27 mouse cellular contexts compared by ENCODE assay signal in genomic region chr10:7936556-7937192, GRCm38 (mm10). TPM values are rescaled to one million over a fixed set of nuclear protein-coding genes. Genes with fewer than 3 reads are reported as not detected.
A peak's percentile ranks its signal among the peaks of the same experiment; 100 is the strongest.
DNase-seq lines count a peak whose midpoint lies in the region; ATAC-seq and TF ChIP-seq lines count a peak whose summit lies in the region.
"Had no signal": no experiment of that assay in that cellular context is flagged by ENCODE, and none has a peak within 500 bp of the region (broad histone marks: within the 10 kb centered on the region; RNA-seq: fewer than 3 reads in every experiment).

No protein-coding gene starts in this region.

- no peak for TF ChIP-seq EP300 in MEL (IDR thresholded peaks at IDR 0.05; ENCODE audit: low read depth in 1 of 2, low read length in 2 of 2)

- peaks cover 55% of the 10 kb centered on the region for H3K79me2 ChIP-seq in MEL (ENCODE audit: control insufficient read depth, insufficient read depth, low read length, poor library complexity)

- no peak overlapping the region for H3K4me3 ChIP-seq in MEL (ENCODE audit: control insufficient read depth in 1 of 2, insufficient read depth in 1 of 2, low read depth in 2 of 2, low read length in 2 of 2)
- H3K4me3 ChIP-seq: heart, embryonic 10.5 days; heart, embryonic 15.5 days; hindbrain, embryonic 12.5 days; intestine, embryonic 15.5 days; liver, embryonic 13.5 days; midbrain, embryonic 10.5 days; midbrain, embryonic 15.5 days had no signal

- no peaks in the 10 kb centered on the region for H3K27me3 ChIP-seq in MEL (ENCODE audit: control insufficient read depth in 1 of 2, insufficient read depth in 2 of 2, low read length in 2 of 2)
- H3K27me3 ChIP-seq in splenic B cell, adult 2 months (ENCODE audit: control insufficient read depth, insufficient read depth, low read length, poor library complexity, severe bottlenecking) = no peaks in the 10 kb centered on the region; the same call in 1 of the 2 replicates
- H3K27me3 ChIP-seq: heart, embryonic 15.5 days; hindbrain, embryonic 12.5 days; intestine, embryonic 15.5 days; liver, embryonic 13.5 days; midbrain, embryonic 15.5 days had no signal

- peak; percentile 89 for ATAC-seq in megakaryocyte, adult 5-6 weeks (ENCODE audit: poor library complexity, severe bottlenecking)
- ATAC-seq: forebrain, embryonic 14.5 days; hindbrain, postnatal 0 days; intestine, embryonic 15.5 days; midbrain, embryonic 15.5 days had no signal

- no peak overlapping the region for H3K9ac ChIP-seq in MEL (ENCODE audit: control insufficient read depth, low read depth, low read length, poor library complexity, severe bottlenecking)
- H3K9ac ChIP-seq: heart, embryonic 15.5 days; hindbrain, embryonic 12.5 days; intestine, embryonic 15.5 days; liver, embryonic 13.5 days; lung, embryonic 14.5 days; midbrain, embryonic 15.5 days had no signal

- H3K9me3 ChIP-seq in MEL (replicated peaks; ENCODE audit: insufficient read depth, low read length) = no peaks in the 10 kb centered on the region
- H3K9me3 ChIP-seq: heart, embryonic 10.5 days; heart, embryonic 15.5 days; hindbrain, embryonic 12.5 days; intestine, embryonic 15.5 days; liver, embryonic 13.5 days; midbrain, embryonic 10.5 days; midbrain, embryonic 15.5 days had no signal

- peaks cover 0 to 3% of the 10 kb centered on the region in 2 experiments; a peak in 1 of 4 replicates for H3K4me1 ChIP-seq in MEL (ENCODE audit: control insufficient read depth in 1 of 2, insufficient read depth in 2 of 2, low read length in 2 of 2)
- H3K4me1 ChIP-seq: hindbrain, embryonic 12.5 days; intestine, embryonic 15.5 days; midbrain, embryonic 10.5 days; midbrain, embryonic 15.5 days had no signal

- no peak for TF ChIP-seq POLR2A in MEL (IDR thresholded peaks at IDR 0.05; ENCODE audit: control insufficient read depth in 1 of 2, insufficient read depth in 1 of 2, low read depth in 1 of 2, low read length in 2 of 2, poor library complexity in 1 of 2)

- H3K36me3 ChIP-seq in MEL (ENCODE audit: control insufficient read depth in 1 of 2, insufficient read depth in 2 of 2, low read length in 2 of 2) = peaks cover 7 to 19% of the 10 kb centered on the region in 2 experiments
- no peaks in the 10 kb centered on the region for H3K36me3 ChIP-seq in splenic B cell, adult 2 months (ENCODE audit: control insufficient read depth, insufficient read depth, low read length, poor library complexity, severe bottlenecking)
- H3K36me3 ChIP-seq: heart, embryonic 10.5 days; hindbrain, embryonic 12.5 days; intestine, embryonic 15.5 days; liver, embryonic 13.5 days; midbrain, embryonic 15.5 days had no signal

- H3K27ac ChIP-seq in MEL (ENCODE audit: control insufficient read depth, low read depth, low read length) = no peak overlapping the region
- H3K27ac ChIP-seq: heart, embryonic 10.5 days; heart, embryonic 15.5 days; hindbrain, embryonic 12.5 days; hindbrain, postnatal 0 days; intestine, embryonic 15.5 days; kidney, postnatal 0 days; liver, embryonic 13.5 days; midbrain, embryonic 10.5 days; midbrain, embryonic 15.5 days had no signal

- no peak for TF ChIP-seq RAD21 in MEL (IDR thresholded peaks at IDR 0.05; ENCODE audit: low read depth, low read length)

- TF ChIP-seq CTCF in MEL (IDR thresholded peaks at IDR 0.05 in 2 of 3, conservative IDR thresholded peaks at IDR 0.05 in 1 of 3; ENCODE audit: control insufficient read depth in 1 of 3, insufficient read depth in 1 of 3, low read depth in 2 of 3, low read length in 3 of 3, poor library complexity in 1 of 3, severe bottlenecking in 1 of 3) = no peak

- DNase-seq in B cell, adult 2 months = peak; percentile 17 to 21
- DNase-seq in MEL (ENCODE audit: low read depth, low spot score) = peak; percentile 44
- peak; percentile 58 for DNase-seq in splenic B cell, adult 2 months (ENCODE audit: low read depth, low spot score)
- no peak for DNase-seq in spleen, adult 12 weeks (ENCODE audit: low spot score)
- no peak for DNase-seq in cerebellum, postnatal 4 days (ENCODE audit: low spot score in 2 of 2)
- DNase-seq: adrenal gland, postnatal 14 days; cerebellum, adult 11 months; cerebellum, postnatal 10 days; kidney, adult 2 months; layer of hippocampus, postnatal 36 days; left cerebral cortex, postnatal 4 days; liver, embryonic 13.5 days; lung, embryonic 14.5 days; lung, postnatal 4 days; right cerebral cortex, adult 18-20 months; thymus, adult 2 months; thymus, postnatal 36 days had no signal

TF ChIP-seq in MEL, 35 proteins besides CTCF, POLR2A, EP300 and RAD21:
- TF ChIP-seq POLR2AphosphoS2 (IDR thresholded peaks at IDR 0.05; ENCODE audit: low read length) (no peak), ZMIZ1 (IDR thresholded peaks at IDR 0.05; ENCODE audit: low read depth, low read length) (no peak), ELF1 (IDR thresholded peaks at IDR 0.05; ENCODE audit: low read depth, low read length) (no peak), USF1 (IDR thresholded peaks at IDR 0.05; ENCODE audit: low read depth, low read length) (no peak), MYB (IDR thresholded peaks at IDR 0.05; ENCODE audit: low read depth, low read length) (no peak), UBTF (IDR thresholded peaks at IDR 0.05; ENCODE audit: borderline replicate concordance, insufficient read depth, low read depth, low read length) (no peak), ZNF384 (IDR thresholded peaks at IDR 0.05; ENCODE audit: low read depth, low read length) (no peak), MAX (IDR thresholded peaks at IDR 0.05; ENCODE audit: low read length) (no peak), ZKSCAN1 (IDR thresholded peaks at IDR 0.05; ENCODE audit: low read depth, low read length) (no peak), E2F4 (IDR thresholded peaks at IDR 0.05; ENCODE audit: borderline replicate concordance, low read depth, low read length) (no peak), GATA1 (IDR thresholded peaks at IDR 0.05; ENCODE audit: low read depth, low read length) (no peak), BHLHE40 (IDR thresholded peaks at IDR 0.05; ENCODE audit: borderline replicate concordance, low read depth, low read length) (no peak), MEF2A (IDR thresholded peaks at IDR 0.05; ENCODE audit: extremely low read depth, insufficient replicate concordance, low read depth, low read length, poor library complexity, severe bottlenecking) (no peak), MXI1 (IDR thresholded peaks at IDR 0.05; ENCODE audit: low read depth, low read length) (no peak), ZC3H11A (IDR thresholded peaks at IDR 0.05; ENCODE audit: low read depth, low read length) (no peak)

RNA-seq across cellular contexts. Expression of gene Tab2, which starts 19.4 kb away (rescaled TPM):
- total RNA-seq in MEL (2012; rRNA removed) = 21.6 and 24.4 TPM in 2 replicates
- 100 to 1,000 TPM in 1 of 2 experiments, 10 to 100 TPM in 1; 70.5 to 101 TPM for polyA plus RNA-seq in MEL (2012; ENCODE audit: insufficient read depth in 1 of 2, insufficient read length in 2 of 2, low read depth in 1 of 2, low replicate concordance in 2 of 2, missing spikeins in 1 of 2)
- total RNA-seq in megakaryocyte, adult 5-6 weeks (2015) = 290 and 301 TPM in 2 replicates
- total RNA-seq in megakaryocyte, adult 5-6 weeks (2017) = 105 and 120 TPM in 2 replicates

Comparison
In these comparisons a context has a peak if more than half of its experiments do, and no peak if none do; other contexts are left out.
1. DNase-seq: peak in B cell, adult 2 months (2 of 2), MEL (single experiment) and splenic B cell, adult 2 months (single experiment); none in spleen, adult 12 weeks (single experiment) and cerebellum, postnatal 4 days (0 of 2).